Mouse (Mus musculus) cerebellum, adult (tissue): ENCODE results near the gene 1700003F12Rik.

Experiments
- ATAC-seq: cut with Nextera tagmentation; 2 replicates; pipeline ENCODE4 v1.9.2; 2017; ENCODE audit warnings: mild to moderate bottlenecking, moderate library complexity, mixed read lengths; ENCODE audit not compliant: insufficient number of reproducible peaks, low FRiP score, low TSS enrichment

The 1700003F12Rik gene

DNA sequence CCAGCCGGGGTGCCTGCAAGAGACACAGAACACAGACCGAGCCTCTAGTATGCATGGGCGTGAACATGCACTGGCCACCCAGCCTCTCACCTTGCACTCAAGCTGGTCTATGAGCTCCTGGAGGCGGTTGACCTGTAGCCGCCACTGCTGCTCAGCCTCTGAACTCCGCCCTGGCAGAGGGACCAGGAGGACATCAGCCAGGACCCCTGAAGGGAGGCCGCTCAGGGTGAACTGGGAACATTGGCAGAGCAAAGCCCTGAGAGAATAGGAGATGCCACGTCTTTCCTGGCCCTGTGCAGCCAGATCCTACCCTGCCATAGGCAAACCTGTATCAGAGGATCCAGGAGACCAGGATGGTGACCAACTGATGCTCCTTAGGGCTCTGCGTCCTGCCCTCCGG lies at the start of gene 1700003F12Rik:
1700003F12Rik (plus strand) TSS at position 375 of the 400 bp plus-strand sequence.
- no peak for ATAC-seq

- ATAC-seq: peak; percentile 72; the same call in 1 of the 2 replicates
These were observed 48.3 kb upstream of the 1700003F12Rik start for GRCm38 (mm10) chr2:154498571-154498970.

- no peak for ATAC-seq
These were observed 47.1 kb upstream of the 1700003F12Rik start for GRCm38 (mm10) chr2:154499717-154500247.

GRCm38 (mm10) chr2:154500758-154501157 lies 46.1 kb upstream of the 1700003F12Rik start:
- ATAC-seq: no peak

GRCm38 (mm10) chr2:154507076-154507475 lies 39.8 kb upstream of the 1700003F12Rik start:
- ATAC-seq: no peak

DNA sequence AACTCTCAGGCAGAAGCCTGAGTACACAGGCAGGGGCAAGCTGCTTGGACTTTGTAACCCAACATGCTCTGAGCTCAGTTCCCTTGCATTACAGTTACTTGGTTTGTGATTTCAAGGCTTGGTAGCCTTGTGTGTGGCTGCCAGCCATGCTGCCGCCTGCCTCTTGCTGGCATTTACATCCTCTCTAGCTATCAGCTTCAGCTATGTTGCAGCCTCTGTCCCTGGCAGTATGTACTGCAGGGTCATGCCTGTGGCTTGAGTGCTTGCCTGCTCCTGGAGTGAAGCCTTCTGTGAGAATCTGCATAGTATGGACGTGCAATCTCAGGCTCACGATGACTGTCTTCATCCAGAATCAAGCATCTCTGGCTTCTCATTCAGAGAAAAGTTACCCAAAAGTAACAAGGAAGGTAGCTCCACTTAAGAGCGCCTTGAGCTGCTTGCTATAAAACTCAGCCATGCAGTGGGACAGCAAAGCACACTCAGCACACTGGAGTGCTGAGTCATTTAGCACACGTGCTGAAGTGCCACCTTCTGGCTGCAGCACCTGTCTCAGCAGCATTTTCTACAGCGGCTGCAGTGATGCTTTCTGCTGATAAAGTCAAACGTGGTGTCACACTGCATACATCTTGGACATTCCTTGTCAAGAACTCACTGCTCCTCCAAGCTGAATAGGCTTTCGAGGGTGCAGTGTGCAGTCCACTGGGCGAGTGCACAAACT lies 39.2 kb upstream of the 1700003F12Rik start:
- peak; percentile 88; the same call in 1 of the 2 replicates for ATAC-seq

DNA sequence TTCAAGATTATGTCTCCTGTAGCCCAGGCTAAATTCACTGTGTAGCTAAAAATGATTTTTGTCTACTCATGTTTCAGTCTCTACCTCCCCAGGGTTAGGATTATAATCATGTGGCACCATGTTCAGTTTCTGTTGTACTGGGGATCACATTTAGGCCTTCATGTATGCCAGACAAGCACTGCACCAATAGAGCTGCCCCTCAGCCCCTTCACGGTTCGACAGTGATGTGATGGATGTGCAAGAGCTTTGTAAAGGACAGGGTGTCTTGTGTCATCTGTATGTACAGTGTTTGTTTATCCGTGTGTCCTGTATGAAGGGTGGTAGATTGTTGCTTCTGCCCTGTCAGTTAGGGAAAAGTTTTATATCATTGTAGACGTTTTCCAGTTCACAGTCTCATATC lies 38.4 kb upstream of the 1700003F12Rik start:
- ATAC-seq: no peak

DNA sequence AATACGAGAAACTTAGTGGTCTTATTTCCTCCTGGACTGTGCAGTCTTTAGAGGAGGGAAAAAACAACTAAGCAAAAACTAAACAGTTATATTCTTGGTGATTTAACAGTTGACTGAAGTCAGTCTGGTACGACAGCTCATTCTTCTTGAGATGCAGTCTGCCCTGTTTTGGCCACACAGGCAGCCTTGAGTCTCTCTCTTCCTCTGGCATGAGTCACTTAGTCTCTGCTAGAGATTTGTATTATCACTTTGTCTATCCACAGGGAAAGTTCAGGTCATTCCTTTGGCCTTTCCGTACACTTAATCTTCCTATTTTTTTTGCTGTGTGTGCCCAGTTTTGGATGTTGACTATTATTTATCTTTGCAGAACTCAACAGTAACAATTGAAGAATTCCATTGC lies 36.7 kb upstream of the 1700003F12Rik start:
- ATAC-seq: no peak

DNA sequence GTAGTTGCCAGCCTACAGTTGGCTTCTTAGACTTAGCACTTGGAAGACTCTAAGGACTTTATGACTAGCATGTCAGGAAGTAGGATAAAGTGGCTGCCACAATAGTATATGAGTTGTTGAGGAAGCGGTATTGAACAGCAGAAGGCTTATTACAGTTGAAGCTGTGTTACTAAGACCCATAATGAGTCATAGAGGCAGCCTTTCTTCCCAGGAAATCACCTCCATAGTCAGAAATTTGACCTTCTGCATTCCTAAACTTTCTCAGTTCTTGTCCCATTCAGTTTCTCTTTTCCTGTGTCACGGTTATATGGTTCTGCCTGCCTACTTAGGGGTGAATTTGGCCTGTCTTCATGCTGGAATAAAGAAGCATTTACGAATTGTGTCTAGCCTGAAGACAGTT lies 29.9 kb upstream of the 1700003F12Rik start:
- no peak for ATAC-seq

DNA sequence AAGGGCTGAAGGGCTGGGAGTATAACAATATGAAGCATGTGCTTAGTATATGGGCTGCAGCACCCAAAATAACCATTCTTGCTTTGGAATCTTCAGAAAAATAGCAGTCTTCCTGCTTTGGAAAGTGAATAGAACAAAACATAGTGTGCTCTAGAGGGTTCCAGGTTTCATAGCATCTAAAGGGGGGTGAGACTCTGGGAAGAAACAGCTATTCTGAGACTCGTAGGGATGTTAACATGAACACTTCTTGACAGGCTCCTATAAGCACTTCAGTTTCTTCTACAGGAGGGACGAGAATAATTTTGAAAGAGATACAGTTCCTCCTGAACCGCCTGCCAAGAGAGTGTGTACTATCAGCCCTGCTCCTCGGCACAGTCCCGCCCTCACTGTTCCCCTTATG lies 29.5 kb upstream of the 1700003F12Rik start:
- ATAC-seq: no peak

- ATAC-seq: no peak
These were observed 25.4 kb upstream of the 1700003F12Rik start for GRCm38 (mm10) chr2:154521449-154521848.

DNA sequence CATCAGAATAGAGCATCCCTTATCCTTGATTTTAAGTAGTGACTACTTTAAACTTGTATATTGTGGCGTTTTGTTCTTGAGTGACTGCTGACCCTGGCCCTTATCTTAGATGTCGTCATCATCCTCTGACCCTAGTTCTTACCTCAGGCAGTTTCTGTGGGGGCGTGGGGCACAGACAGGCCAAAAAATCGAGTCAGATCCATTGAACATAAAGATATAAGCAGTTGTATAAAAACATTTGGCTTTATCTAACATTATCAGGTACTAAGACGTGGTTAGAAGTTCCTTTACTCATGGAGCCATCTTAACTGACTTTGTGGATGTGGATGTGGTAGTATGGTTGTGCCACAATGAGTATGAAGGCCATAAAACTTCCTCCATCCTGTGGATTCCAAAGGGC lies 24.6 kb upstream of the 1700003F12Rik start:
- ATAC-seq: no peak

GRCm38 (mm10) chr2:154525285-154525684 lies 21.6 kb upstream of the 1700003F12Rik start:
- ATAC-seq: no peak

GRCm38 (mm10) chr2:154526531-154526930 lies 20.4 kb upstream of the 1700003F12Rik start:
- no peak for ATAC-seq

- ATAC-seq: no peak
These were observed 14.0 kb upstream of the 1700003F12Rik start for GRCm38 (mm10) chr2:154532888-154533287.

GRCm38 (mm10) chr2:154534704-154535270 lies 12.1 kb upstream of the 1700003F12Rik start:
- ATAC-seq: no peak

- no peak for ATAC-seq
These were observed 8.6 kb upstream of the 1700003F12Rik start for GRCm38 (mm10) chr2:154538310-154538709.

- no peak for ATAC-seq
These were observed 8.2 kb upstream of the 1700003F12Rik start for GRCm38 (mm10) chr2:154538710-154539109.

DNA sequence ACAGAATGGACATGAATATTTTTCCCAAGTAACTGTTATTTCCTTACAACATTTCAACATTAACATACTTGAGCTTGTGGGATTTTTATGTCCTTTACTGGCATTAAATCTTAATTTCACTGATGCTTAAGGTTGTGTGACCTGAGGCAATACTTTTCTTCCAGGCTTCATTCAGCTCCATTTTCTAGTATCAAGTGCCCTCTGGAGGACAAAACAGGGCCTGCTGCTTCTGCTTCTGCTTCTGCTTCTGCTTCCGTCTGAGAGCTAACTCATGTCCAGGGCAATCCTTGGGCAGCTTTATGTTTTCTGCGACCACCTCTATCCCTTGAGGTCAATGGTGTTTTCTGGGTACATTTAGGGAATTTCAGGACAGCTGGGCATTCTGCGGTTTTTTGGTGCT lies 7.2 kb upstream of the 1700003F12Rik start:
- ATAC-seq: no peak

- ATAC-seq: no peak
These were observed 5.3 kb upstream of the 1700003F12Rik start for GRCm38 (mm10) chr2:154541630-154542029.

DNA sequence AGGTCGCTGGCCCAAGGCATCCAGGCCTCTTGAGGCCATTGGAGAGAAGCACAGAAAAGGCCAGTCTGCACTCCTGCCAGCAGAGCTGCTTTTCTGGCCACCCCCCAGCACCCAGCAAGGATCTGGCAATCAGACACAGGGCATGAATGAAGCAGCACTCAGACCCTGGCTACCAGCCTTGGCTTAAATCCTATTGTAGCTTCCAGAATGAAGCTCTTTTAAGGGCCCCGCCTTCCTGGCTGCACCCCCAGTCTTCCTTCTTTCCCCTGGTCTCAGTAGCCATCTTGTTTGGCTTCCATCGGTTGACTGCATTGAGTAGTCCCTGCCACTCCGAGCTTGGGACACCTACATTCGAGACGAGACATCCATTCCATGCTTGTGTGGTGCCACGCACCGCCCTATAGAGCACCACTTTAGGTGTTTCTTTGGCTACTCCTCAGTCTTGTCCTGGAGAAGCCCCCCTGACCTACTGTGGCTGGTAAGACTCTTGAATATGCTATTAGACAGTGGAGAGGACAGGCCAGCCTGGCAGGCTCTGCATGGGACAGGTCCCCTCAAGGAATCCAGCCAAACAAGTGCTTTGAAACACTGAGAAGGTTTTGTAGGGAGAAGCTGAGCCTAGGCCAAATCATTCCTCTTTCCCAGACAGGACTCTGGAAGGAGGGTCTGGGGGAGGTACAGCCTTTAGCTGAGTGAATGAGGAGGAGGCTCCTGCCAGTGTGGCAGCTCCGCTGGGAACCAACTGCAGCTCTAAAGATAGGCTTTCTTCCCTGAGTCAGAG lies 3.1 kb upstream of the 1700003F12Rik start:
- peak; percentile 85 for ATAC-seq
